Mouse (Mus musculus): Measurements from ENCODE around the gene Csrnp3. TPM values are rescaled to one million over a fixed set of nuclear protein-coding genes. Genes with fewer than 3 reads are reported as not detected.

Csrnp3 gene
- polyA plus RNA-seq, 1 experiment from 2014 or later, result not detected

DNA sequence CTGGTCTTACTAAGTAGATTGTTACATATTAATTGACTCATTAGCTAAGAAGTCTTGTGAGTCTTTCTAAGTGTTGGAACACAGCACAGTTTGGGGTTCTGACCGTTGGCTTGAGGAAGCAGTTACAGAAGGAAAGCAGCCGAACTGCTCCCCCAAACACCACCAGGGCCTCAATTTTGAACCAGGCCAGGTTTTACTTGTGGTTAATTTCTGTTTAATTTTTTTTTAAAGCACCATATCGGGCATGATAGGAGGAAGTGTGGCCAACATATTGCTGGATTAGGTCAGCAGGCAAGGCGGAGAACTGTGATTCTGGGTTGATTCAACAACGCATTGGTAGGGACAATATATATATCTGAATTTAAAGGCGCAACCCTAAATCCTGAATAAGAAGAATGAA lies 135.9 kb downstream of the Csrnp3 start:
- ATAC-seq (no peak), DNase-seq (no peak)
- H3K27me3 ChIP-seq (ENCODE audit: insufficient read depth, low read length), result no peaks in the 10 kb centered on the region
- no peak overlapping the region for H3K4me2 ChIP-seq (ENCODE audit: low read depth, low read length)
- TF ChIP-seq EP300 (IDR thresholded peaks at IDR 0.05; ENCODE audit: low read depth) (no peak), CTCF (IDR thresholded peaks at IDR 0.05; ENCODE audit: low read depth) (no peak)
- no peak overlapping the region for H3K4me3 ChIP-seq (ENCODE audit: low read depth, low read length)
- no peak overlapping the region for H3K27ac ChIP-seq (ENCODE audit: low read depth)
- no peaks in the 10 kb centered on the region for H3K36me3 ChIP-seq (replicated peaks; ENCODE audit: insufficient read depth, low read length)
- no peaks in the 10 kb centered on the region for H3K9me3 ChIP-seq (ENCODE audit: low read length)
- no peaks in the 10 kb centered on the region for H3K4me1 ChIP-seq (ENCODE audit: insufficient read depth)
- WGBS (ENCODE audit: insufficient replicate concordance), result 80% methylated on average over 6 of the region's 6 CpGs
- H3K9ac ChIP-seq (replicated peaks), result no peak overlapping the region

DNA sequence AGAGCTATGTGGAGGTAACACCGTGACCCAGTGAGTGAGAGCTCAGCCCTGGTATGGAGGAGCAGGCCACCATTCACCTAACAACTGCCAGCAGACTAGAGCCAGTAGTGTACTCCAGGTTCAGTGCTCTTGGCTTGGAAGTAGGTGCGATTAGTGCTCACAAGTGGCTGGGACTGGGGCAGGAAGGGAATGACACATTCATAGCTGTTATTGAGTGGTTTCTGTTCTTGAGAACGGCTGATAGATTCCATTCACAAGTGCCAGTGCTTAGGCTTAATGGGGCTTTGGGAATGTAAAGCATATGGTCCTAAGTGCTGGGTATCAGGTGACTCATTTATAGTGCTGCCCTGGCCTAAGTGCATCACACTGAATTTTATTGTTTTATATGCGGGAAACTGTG lies 136.4 kb downstream of the Csrnp3 start:
- Histone ChIP-seq H3K36me3 (replicated peaks; ENCODE audit: insufficient read depth, low read length) (no peaks in the 10 kb centered on the region), H3K4me1 (ENCODE audit: insufficient read depth) (no peaks in the 10 kb centered on the region), H3K4me2 (ENCODE audit: low read depth, low read length) (no peak overlapping the region), H3K9me3 (ENCODE audit: low read length) (no peaks in the 10 kb centered on the region), H3K4me3 (ENCODE audit: low read depth, low read length) (no peak overlapping the region), H3K27ac (ENCODE audit: low read depth) (no peak overlapping the region), H3K27me3 (ENCODE audit: insufficient read depth, low read length) (no peaks in the 10 kb centered on the region), H3K9ac (replicated peaks) (no peak overlapping the region)
- TF ChIP-seq EP300 (IDR thresholded peaks at IDR 0.05; ENCODE audit: low read depth) (no peak), CTCF (IDR thresholded peaks at IDR 0.05; ENCODE audit: low read depth) (no peak)
- no peak for ATAC-seq
- WGBS (ENCODE audit: insufficient replicate concordance), result 74% methylated on average over 4 of the region's 4 CpGs
- no peak for DNase-seq

DNA sequence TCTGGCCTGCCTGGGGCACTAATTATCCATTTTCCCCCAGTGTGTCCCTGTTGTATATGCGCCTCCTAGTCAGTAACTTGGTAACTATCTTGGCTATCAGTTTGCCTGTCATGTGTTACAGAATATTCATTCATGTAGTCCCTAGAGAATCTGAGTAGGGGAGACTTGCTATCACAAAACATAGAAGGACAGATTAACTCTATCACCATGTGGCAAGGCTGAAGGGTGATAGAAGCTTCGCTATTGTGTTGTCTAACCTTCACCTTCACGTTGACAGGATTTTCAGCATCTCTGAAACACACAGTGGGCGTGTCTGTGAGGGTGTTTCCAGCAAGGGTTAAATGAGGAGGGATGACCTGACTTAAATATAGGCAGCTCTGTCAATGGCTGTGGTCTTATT lies 140.1 kb downstream of the Csrnp3 start:
- Histone ChIP-seq H3K27ac (ENCODE audit: low read depth) (no peak overlapping the region), H3K4me2 (ENCODE audit: low read depth, low read length) (no peak overlapping the region), H3K4me1 (ENCODE audit: insufficient read depth) (no peaks in the 10 kb centered on the region), H3K27me3 (ENCODE audit: insufficient read depth, low read length) (no peaks in the 10 kb centered on the region), H3K36me3 (replicated peaks; ENCODE audit: insufficient read depth, low read length) (no peaks in the 10 kb centered on the region), H3K9me3 (ENCODE audit: low read length) (no peaks in the 10 kb centered on the region), H3K9ac (replicated peaks) (no peak overlapping the region), H3K4me3 (ENCODE audit: low read depth, low read length) (no peak overlapping the region)
- TF ChIP-seq CTCF (IDR thresholded peaks at IDR 0.05; ENCODE audit: low read depth), result no peak
- no peak for TF ChIP-seq EP300 (IDR thresholded peaks at IDR 0.05; ENCODE audit: low read depth)
- 72% methylated on average over 4 of the region's 4 CpGs for WGBS (ENCODE audit: insufficient replicate concordance)
- ATAC-seq (no peak), DNase-seq (no peak)

DNA sequence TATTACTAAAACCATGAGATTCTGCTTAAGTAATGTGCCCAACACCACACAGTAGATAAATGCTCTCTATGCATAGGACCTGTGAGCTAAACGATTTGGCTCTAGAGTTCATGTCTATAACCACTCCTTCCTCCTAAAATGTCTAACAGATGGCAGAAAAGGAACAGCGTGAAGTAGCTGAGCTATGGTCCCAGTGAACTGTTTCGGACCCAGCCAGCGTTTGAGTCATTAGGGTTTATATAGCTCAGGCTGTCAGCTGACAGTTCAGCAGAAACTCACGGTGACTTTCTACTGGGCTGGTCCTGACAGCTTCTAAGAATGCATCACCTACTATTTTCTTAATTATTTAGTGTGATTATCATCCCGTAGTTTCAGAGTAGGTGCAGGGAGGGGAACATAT lies 141.5 kb downstream of the Csrnp3 start:
- H3K4me2 ChIP-seq (ENCODE audit: low read depth, low read length), result no peak overlapping the region
- no peaks in the 10 kb centered on the region for H3K27me3 ChIP-seq (ENCODE audit: insufficient read depth, low read length)
- H3K4me3 ChIP-seq (ENCODE audit: low read depth, low read length), result no peak overlapping the region
- ATAC-seq (no peak), DNase-seq (no peak)
- H3K4me1 ChIP-seq (ENCODE audit: insufficient read depth), result no peaks in the 10 kb centered on the region
- no peak overlapping the region for H3K9ac ChIP-seq (replicated peaks)
- 72% methylated on average over 6 of the region's 6 CpGs for WGBS (ENCODE audit: insufficient replicate concordance)
- H3K9me3 ChIP-seq (ENCODE audit: low read length), result no peaks in the 10 kb centered on the region
- H3K36me3 ChIP-seq (replicated peaks; ENCODE audit: insufficient read depth, low read length), result no peaks in the 10 kb centered on the region
- H3K27ac ChIP-seq (ENCODE audit: low read depth), result no peak overlapping the region
- TF ChIP-seq EP300 (IDR thresholded peaks at IDR 0.05; ENCODE audit: low read depth) (no peak), CTCF (IDR thresholded peaks at IDR 0.05; ENCODE audit: low read depth) (no peak)

DNA sequence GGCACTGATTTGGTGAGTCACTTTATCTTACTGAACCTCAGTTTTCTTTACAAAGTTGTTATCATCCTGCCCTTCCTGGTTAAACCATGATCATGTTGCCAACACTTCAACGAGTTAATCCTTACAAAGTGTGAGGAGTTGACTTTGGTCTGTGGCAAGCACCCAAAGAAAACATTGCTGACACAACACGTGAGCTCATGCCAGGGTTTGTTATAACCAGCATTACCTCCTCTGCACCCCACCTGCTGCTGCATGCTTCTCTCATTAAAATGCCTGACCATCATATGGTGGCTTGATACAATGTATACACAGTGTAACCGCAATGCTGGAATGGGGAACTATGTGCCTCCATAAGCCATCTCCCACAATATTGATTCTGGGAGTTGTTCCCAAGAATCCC lies 142.0 kb downstream of the Csrnp3 start:
- WGBS (ENCODE audit: insufficient replicate concordance), result 61% methylated on average over 3 of the region's 3 CpGs
- DNase-seq (peak; percentile 18), ATAC-seq (no peak)
- Histone ChIP-seq H3K36me3 (replicated peaks; ENCODE audit: insufficient read depth, low read length) (no peaks in the 10 kb centered on the region), H3K27me3 (ENCODE audit: insufficient read depth, low read length) (no peaks in the 10 kb centered on the region), H3K4me1 (ENCODE audit: insufficient read depth) (no peaks in the 10 kb centered on the region), H3K27ac (ENCODE audit: low read depth) (no peak overlapping the region), H3K4me2 (ENCODE audit: low read depth, low read length) (no peak overlapping the region), H3K4me3 (ENCODE audit: low read depth, low read length) (no peak overlapping the region), H3K9ac (replicated peaks) (no peak overlapping the region), H3K9me3 (ENCODE audit: low read length) (no peaks in the 10 kb centered on the region)
- TF ChIP-seq CTCF (IDR thresholded peaks at IDR 0.05; ENCODE audit: low read depth), result no peak
- TF ChIP-seq EP300 (IDR thresholded peaks at IDR 0.05; ENCODE audit: low read depth), result no peak

DNA sequence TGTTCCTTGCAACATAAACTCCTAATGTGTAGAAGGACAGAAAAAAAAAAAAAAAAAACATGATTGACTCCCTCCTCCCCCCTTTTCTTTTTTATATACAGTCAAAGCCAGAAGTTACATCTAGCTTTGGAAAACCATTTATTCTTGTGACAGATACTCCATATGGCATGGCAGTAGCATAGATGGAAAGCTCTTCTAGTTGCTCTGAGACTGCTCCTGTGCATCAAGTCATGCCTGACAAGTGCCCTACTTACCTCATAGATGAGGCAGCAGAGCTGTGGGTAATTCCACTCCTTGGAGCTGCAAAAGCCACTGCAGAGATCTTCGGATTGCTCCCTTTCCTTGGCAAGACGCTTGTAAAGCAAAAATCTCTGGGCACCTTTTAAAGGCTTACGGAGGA lies 143.2 kb downstream of the Csrnp3 start:
- Histone ChIP-seq H3K27ac (ENCODE audit: low read depth) (no peak overlapping the region), H3K4me1 (ENCODE audit: insufficient read depth) (no peaks in the 10 kb centered on the region), H3K36me3 (replicated peaks; ENCODE audit: insufficient read depth, low read length) (no peaks in the 10 kb centered on the region), H3K27me3 (ENCODE audit: insufficient read depth, low read length) (no peaks in the 10 kb centered on the region), H3K4me3 (ENCODE audit: low read depth, low read length) (no peak overlapping the region), H3K4me2 (ENCODE audit: low read depth, low read length) (no peak overlapping the region), H3K9ac (replicated peaks) (no peak overlapping the region), H3K9me3 (ENCODE audit: low read length) (no peaks in the 10 kb centered on the region)
- WGBS (ENCODE audit: insufficient replicate concordance), result 89% methylated on average over 3 of the region's 3 CpGs
- no peak for TF ChIP-seq EP300 (IDR thresholded peaks at IDR 0.05; ENCODE audit: low read depth)
- TF ChIP-seq CTCF (IDR thresholded peaks at IDR 0.05; ENCODE audit: low read depth), result no peak
- no peak for DNase-seq
- no peak for ATAC-seq

DNA sequence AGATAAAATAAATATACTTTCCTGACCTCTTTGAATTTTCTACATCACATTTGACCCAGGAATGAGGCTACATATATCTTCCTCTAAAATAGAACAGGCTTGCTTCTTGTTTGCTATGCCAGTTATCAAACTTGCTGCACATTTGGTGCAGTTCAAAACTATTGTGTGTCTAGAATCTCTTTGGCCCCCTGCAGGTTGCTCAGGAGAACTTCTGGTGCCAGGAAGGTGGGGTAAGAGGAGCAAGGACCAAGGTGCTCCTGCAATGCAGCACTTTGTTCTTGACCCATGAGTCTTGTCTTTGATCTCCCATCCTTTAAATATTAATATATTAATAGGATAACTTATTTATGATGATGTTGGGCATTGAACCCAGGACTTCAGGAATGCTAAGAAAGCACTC lies 144.5 kb downstream of the Csrnp3 start:
- Histone ChIP-seq H3K4me3 (ENCODE audit: low read depth, low read length) (no peak overlapping the region), H3K4me2 (ENCODE audit: low read depth, low read length) (no peak overlapping the region), H3K9ac (replicated peaks) (no peak overlapping the region), H3K36me3 (replicated peaks; ENCODE audit: insufficient read depth, low read length) (no peaks in the 10 kb centered on the region), H3K4me1 (ENCODE audit: insufficient read depth) (no peaks in the 10 kb centered on the region), H3K27me3 (ENCODE audit: insufficient read depth, low read length) (no peaks in the 10 kb centered on the region), H3K27ac (ENCODE audit: low read depth) (no peak overlapping the region), H3K9me3 (ENCODE audit: low read length) (no peaks in the 10 kb centered on the region)
- ATAC-seq (no peak), DNase-seq (no peak)
- TF ChIP-seq CTCF (IDR thresholded peaks at IDR 0.05; ENCODE audit: low read depth), result no peak
- TF ChIP-seq EP300 (IDR thresholded peaks at IDR 0.05; ENCODE audit: low read depth), result no peak

Data from liver, postnatal 0 days (tissue).